Comparison of ENCODE assay signal across 10 mouse cellular contexts in genomic region chr2:165323928-165324327, GRCm38 (mm10). TPM values are rescaled to one million over a fixed set of nuclear protein-coding genes. Genes with fewer than 3 reads are reported as not detected.
DNase-seq lines count a peak whose midpoint lies in the region; ATAC-seq lines count a peak whose summit lies in the region.
"Had no signal": no experiment of that assay in that cellular context is flagged by ENCODE, and none has a peak within 500 bp of the region (broad histone marks: within the 10 kb centered on the region; RNA-seq: fewer than 3 reads in every experiment).

No protein-coding gene starts in this region.

- peaks cover 60% of the 10 kb centered on the region for H3K27me3 ChIP-seq in midbrain, embryonic 10.5 days (ENCODE audit: low read depth, poor library complexity, severe bottlenecking)
- H3K27me3 ChIP-seq in midbrain, embryonic 11.5 days (ENCODE audit: control insufficient read depth, insufficient read depth, low read length), result no peaks in the 10 kb centered on the region; the same call in 1 of the 2 replicates
- no peaks in the 10 kb centered on the region for H3K27me3 ChIP-seq in embryonic facial prominence, embryonic 15.5 days
- H3K27me3 ChIP-seq in limb, embryonic 13.5 days, result 0 out of 2 replicates have a peak, but pooled peaks cover 4% of the 10 kb centered on the region
- H3K27me3 ChIP-seq in neural tube, embryonic 12.5 days (replicated peaks), result 0 out of 2 replicates have a peak, but pooled peaks cover 7% of the 10 kb centered on the region

- peaks cover 5% of the 10 kb centered on the region for H3K36me3 ChIP-seq in midbrain, embryonic 10.5 days
- H3K36me3 ChIP-seq in midbrain, embryonic 11.5 days (ENCODE audit: control insufficient read depth, insufficient read depth, low read length), result no peaks in the 10 kb centered on the region
- H3K36me3 ChIP-seq in embryonic facial prominence, embryonic 15.5 days, result no peaks in the 10 kb centered on the region
- H3K36me3 ChIP-seq in limb, embryonic 13.5 days, result 0 out of 2 replicates have a peak, but pooled peaks cover 3% of the 10 kb centered on the region
- H3K36me3 ChIP-seq in neural tube, embryonic 12.5 days, result no peaks in the 10 kb centered on the region

- H3K4me2 ChIP-seq in midbrain, embryonic 11.5 days, result no peak overlapping the region
- H3K4me2 ChIP-seq in embryonic facial prominence, embryonic 15.5 days (replicated peaks), result peak overlapping the region; percentile 90
- H3K4me2 ChIP-seq in limb, embryonic 13.5 days (replicated peaks), result peak overlapping the region; percentile 94; the same call in 1 of the 2 replicates
- peak overlapping the region; percentile 83 for H3K4me2 ChIP-seq in neural tube, embryonic 12.5 days (replicated peaks)

- WGBS in midbrain, embryonic 10.5 days, result 69% methylated on average over 5 of the region's 5 CpGs
- 66% methylated on average over 5 of the region's 5 CpGs for WGBS in midbrain, embryonic 11.5 days
- 26% methylated on average over 5 of the region's 5 CpGs for WGBS in embryonic facial prominence, embryonic 15.5 days
- WGBS in limb, embryonic 13.5 days, result 63% methylated on average over 5 of the region's 5 CpGs
- WGBS in neural tube, embryonic 12.5 days, result 23% methylated on average over 5 of the region's 5 CpGs

- ATAC-seq in midbrain, embryonic 11.5 days (ENCODE audit: low FRiP score), result no peak
- ATAC-seq in embryonic facial prominence, embryonic 15.5 days (ENCODE audit: insufficient number of reproducible peaks, low FRiP score, low TSS enrichment, low read depth), result no peak
- no peak for ATAC-seq in limb, embryonic 13.5 days (ENCODE audit: low FRiP score, low read depth)
- ATAC-seq in neural tube, embryonic 12.5 days (ENCODE audit: low FRiP score, low read depth), result no peak

- H3K4me3 ChIP-seq in midbrain, embryonic 10.5 days, result 0 out of 2 replicates have a peak overlapping the region, but pooled peaks have one; percentile 94
- no peak overlapping the region for H3K4me3 ChIP-seq in midbrain, embryonic 11.5 days (ENCODE audit: low read depth, low read length)
- H3K4me3 ChIP-seq in embryonic facial prominence, embryonic 15.5 days (replicated peaks), result peak overlapping the region; percentile 74; the same call in 1 of the 2 replicates
- H3K4me3 ChIP-seq in limb, embryonic 13.5 days, result no peak overlapping the region
- H3K4me3 ChIP-seq in neural tube, embryonic 12.5 days, result no peak overlapping the region

- DNase-seq in midbrain, embryonic 10.5 days (ENCODE audit: low spot score), result no peak
- no peak for DNase-seq in midbrain, embryonic 11.5 days (ENCODE audit: low spot score, missing footprints)
- DNase-seq in ovary, postnatal 14 days (ENCODE audit: low spot score), result no peak
- no peak for DNase-seq in spleen, adult 18-20 months
- no peak for DNase-seq in right cerebral cortex, postnatal 4 days
- DNase-seq: thymus, postnatal 36 days had no signal

- peak overlapping the region; percentile 24; the same call in 1 of the 2 replicates for H3K27ac ChIP-seq in midbrain, embryonic 10.5 days (replicated peaks)
- no peak overlapping the region for H3K27ac ChIP-seq in midbrain, embryonic 11.5 days (ENCODE audit: low read depth, low read length)
- peak overlapping the region; percentile 34; the same call in 1 of the 2 replicates for H3K27ac ChIP-seq in embryonic facial prominence, embryonic 15.5 days (replicated peaks)
- no peak overlapping the region for H3K27ac ChIP-seq in limb, embryonic 13.5 days
- no peak overlapping the region for H3K27ac ChIP-seq in neural tube, embryonic 12.5 days

- no peak overlapping the region for H3K9ac ChIP-seq in midbrain, embryonic 11.5 days (ENCODE audit: low read length)
- H3K9ac ChIP-seq in embryonic facial prominence, embryonic 15.5 days, result no peak overlapping the region
- peak overlapping the region; percentile 5; the same call in 1 of the 2 replicates for H3K9ac ChIP-seq in limb, embryonic 13.5 days
- peak overlapping the region; percentile 33; the same call in 1 of the 2 replicates for H3K9ac ChIP-seq in neural tube, embryonic 12.5 days

- H3K9me3 ChIP-seq in midbrain, embryonic 10.5 days (replicated peaks), result no peaks in the 10 kb centered on the region
- H3K9me3 ChIP-seq in midbrain, embryonic 11.5 days (ENCODE audit: control insufficient read depth, low read length), result no peaks in the 10 kb centered on the region
- H3K9me3 ChIP-seq in embryonic facial prominence, embryonic 15.5 days (replicated peaks), result no peaks in the 10 kb centered on the region
- no peaks in the 10 kb centered on the region for H3K9me3 ChIP-seq in limb, embryonic 13.5 days
- H3K9me3 ChIP-seq in neural tube, embryonic 12.5 days, result no peaks in the 10 kb centered on the region

- H3K4me1 ChIP-seq in midbrain, embryonic 10.5 days, result peaks cover 79% of the 10 kb centered on the region
- peaks cover 48% of the 10 kb centered on the region for H3K4me1 ChIP-seq in midbrain, embryonic 11.5 days (ENCODE audit: control insufficient read depth, insufficient read depth, low read length)
- H3K4me1 ChIP-seq in embryonic facial prominence, embryonic 15.5 days, result peaks cover 61% of the 10 kb centered on the region
- H3K4me1 ChIP-seq in limb, embryonic 13.5 days, result peaks cover 55% of the 10 kb centered on the region
- H3K4me1 ChIP-seq in neural tube, embryonic 12.5 days, result peaks cover 62% of the 10 kb centered on the region

RNA-seq across cellular contexts. Expression of gene Elmo2, which starts 2.4 kb away (rescaled TPM):
- polyA plus RNA-seq in midbrain, embryonic 10.5 days (2016; fragmentation: Nextera tagmentation; extraction: Ambion mirVana), result 81.7 and 90.0 TPM in 2 replicates
- 79.9 and 83.1 TPM in 2 replicates for polyA plus RNA-seq in midbrain, embryonic 11.5 days (2014; fragmentation: Nextera tagmentation; extraction: Ambion mirVana)
- 86.4 and 91.3 TPM in 2 replicates for polyA plus RNA-seq in embryonic facial prominence, embryonic 15.5 days (2015; fragmentation: Nextera tagmentation; extraction: Ambion mirVana)
- 83.0 and 86.4 TPM in 2 replicates for polyA plus RNA-seq in limb, embryonic 13.5 days (2015; fragmentation: Nextera tagmentation; extraction: Ambion mirVana)
- polyA plus RNA-seq in neural tube, embryonic 12.5 days (2016; fragmentation: Nextera tagmentation; extraction: Ambion mirVana), result 84.4 and 87.0 TPM in 2 replicates

RNA-seq across cellular contexts. Expression of gene Slc35c2, which starts 36.3 kb away (rescaled TPM):
- 72.8 and 73.0 TPM in 2 replicates for polyA plus RNA-seq in midbrain, embryonic 10.5 days (2016; fragmentation: Nextera tagmentation; extraction: Ambion mirVana)
- polyA plus RNA-seq in midbrain, embryonic 11.5 days (2014; fragmentation: Nextera tagmentation; extraction: Ambion mirVana), result 49.5 and 49.7 TPM in 2 replicates
- polyA plus RNA-seq in embryonic facial prominence, embryonic 15.5 days (2015; fragmentation: Nextera tagmentation; extraction: Ambion mirVana), result 58.7 and 59.5 TPM in 2 replicates
- polyA plus RNA-seq in limb, embryonic 13.5 days (2015; fragmentation: Nextera tagmentation; extraction: Ambion mirVana), result 56.3 and 56.4 TPM in 2 replicates
- 52.9 and 59.9 TPM in 2 replicates for polyA plus RNA-seq in neural tube, embryonic 12.5 days (2016; fragmentation: Nextera tagmentation; extraction: Ambion mirVana)

RNA-seq across cellular contexts. Expression of gene Zfp663, which starts 44.6 kb away (rescaled TPM):
- polyA plus RNA-seq in midbrain, embryonic 10.5 days (2016; fragmentation: Nextera tagmentation; extraction: Ambion mirVana), result 6.0 and 7.2 TPM in 2 replicates
- 9.0 and 10.1 TPM in 2 replicates for polyA plus RNA-seq in midbrain, embryonic 11.5 days (2014; fragmentation: Nextera tagmentation; extraction: Ambion mirVana)
- polyA plus RNA-seq in embryonic facial prominence, embryonic 15.5 days (2015; fragmentation: Nextera tagmentation; extraction: Ambion mirVana), result 0.27 and 0.55 TPM in 2 replicates
- 0.31 and 0.75 TPM in 2 replicates for polyA plus RNA-seq in limb, embryonic 13.5 days (2015; fragmentation: Nextera tagmentation; extraction: Ambion mirVana)
- polyA plus RNA-seq in neural tube, embryonic 12.5 days (2016; fragmentation: Nextera tagmentation; extraction: Ambion mirVana), result 5.4 and 6.3 TPM in 2 replicates
- polyA plus RNA-seq: liver, embryonic 16.5 days had no signal

Comparison
In these comparisons a context has a peak if more than half of its experiments do, and no peak if none do; other contexts are left out.
1. H3K27ac ChIP-seq: peak in midbrain, embryonic 10.5 days (single experiment) and embryonic facial prominence, embryonic 15.5 days (single experiment); none in midbrain, embryonic 11.5 days (single experiment), limb, embryonic 13.5 days (single experiment) and neural tube, embryonic 12.5 days (single experiment).
2. H3K4me3 ChIP-seq: peak in midbrain, embryonic 10.5 days (single experiment) and embryonic facial prominence, embryonic 15.5 days (single experiment); none in midbrain, embryonic 11.5 days (single experiment), limb, embryonic 13.5 days (single experiment) and neural tube, embryonic 12.5 days (single experiment).
3. H3K9ac ChIP-seq: peak in limb, embryonic 13.5 days (single experiment) and neural tube, embryonic 12.5 days (single experiment); none in midbrain, embryonic 11.5 days (single experiment) and embryonic facial prominence, embryonic 15.5 days (single experiment).